Mouse (Mus musculus) right cerebral cortex, adult 2 months (tissue): Measurements from ENCODE around the gene Acadvl.

Experiments
- DNase-seq, 2 experiments: peaks; one replicate each; pipeline ENCODE4 v3.0.0; 2021 to 2022; ENCODE audit warnings: low spot score in 2 of 2

Acadvl gene

DNA sequence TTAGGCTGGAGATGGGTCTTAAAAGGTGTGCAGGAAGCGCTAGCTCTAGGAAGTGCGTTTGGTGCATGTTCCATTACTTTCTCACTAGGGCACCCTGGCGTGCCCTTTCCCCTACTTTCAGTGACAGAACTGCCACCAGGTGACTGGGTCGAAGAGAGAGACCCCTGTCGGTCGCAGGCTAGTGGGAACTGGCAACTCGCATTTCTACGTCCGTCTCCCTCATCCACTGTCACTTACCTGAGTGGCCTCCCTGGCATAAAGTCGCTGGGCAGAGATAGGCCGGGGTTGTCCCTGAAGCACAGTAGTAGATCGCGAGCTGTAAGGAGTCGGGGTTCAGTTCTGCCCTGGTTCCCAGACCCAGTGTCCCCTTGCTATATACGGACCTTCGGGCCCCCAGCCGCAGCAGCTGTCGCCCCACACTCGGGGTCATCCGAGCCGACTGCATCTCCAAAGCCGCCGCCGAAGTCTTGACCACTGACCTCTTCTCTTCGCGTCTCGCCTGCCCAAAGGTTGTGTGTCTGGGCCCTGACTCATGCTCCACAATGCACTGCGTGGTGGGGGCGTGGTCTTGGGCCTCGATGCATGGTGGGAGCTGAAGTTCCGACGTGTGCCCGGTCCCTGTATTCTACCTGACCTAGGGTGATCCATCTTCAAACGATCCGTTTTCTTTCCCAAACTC is at the start of gene Acadvl:
Acadvl (minus strand) TSS at position 532 of the 679 bp plus-strand sequence.
- peak; percentile 87 to 89 for DNase-seq

DNA sequence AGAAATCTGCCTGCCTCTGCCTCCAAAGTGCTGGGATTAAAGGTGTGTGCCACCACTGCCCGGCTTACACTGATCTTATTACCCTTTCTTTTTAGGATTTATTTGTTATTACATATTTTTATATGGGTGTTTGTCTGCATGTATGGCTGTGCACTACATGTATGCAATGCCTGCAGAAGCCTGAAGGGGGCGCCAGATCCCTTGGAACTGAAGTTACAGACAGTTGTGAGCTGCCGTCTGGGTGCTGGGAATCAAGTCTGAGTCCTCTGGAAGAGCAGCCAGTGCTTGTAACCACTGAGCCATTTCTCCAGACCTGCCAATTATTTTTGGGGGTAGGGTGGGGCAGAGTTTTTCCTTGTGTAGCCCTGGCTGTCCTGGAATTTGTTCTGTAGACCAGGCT is 47.8 kb upstream of the Acadvl start:
- DNase-seq: no peak

DNA sequence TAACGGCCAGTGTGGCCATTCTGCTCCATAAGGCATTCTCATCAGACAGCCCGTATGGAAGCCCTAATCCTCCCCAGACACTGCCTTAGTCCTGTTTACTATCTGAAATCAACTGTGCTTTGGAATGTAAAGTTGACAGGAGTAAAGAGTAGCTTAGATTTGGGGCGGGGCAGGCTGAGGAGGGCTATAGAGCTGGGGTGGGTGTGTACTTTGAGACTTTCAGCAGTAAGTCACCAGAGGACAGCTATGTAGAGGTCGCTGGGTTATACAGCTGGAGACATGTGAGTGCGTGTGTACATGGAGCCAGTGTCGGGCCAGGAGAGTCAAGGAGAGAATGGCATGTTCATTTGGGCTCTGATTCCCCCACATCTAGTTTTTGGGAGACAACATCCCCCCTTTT is 44.7 kb upstream of the Acadvl start:
- no peak for DNase-seq

DNA sequence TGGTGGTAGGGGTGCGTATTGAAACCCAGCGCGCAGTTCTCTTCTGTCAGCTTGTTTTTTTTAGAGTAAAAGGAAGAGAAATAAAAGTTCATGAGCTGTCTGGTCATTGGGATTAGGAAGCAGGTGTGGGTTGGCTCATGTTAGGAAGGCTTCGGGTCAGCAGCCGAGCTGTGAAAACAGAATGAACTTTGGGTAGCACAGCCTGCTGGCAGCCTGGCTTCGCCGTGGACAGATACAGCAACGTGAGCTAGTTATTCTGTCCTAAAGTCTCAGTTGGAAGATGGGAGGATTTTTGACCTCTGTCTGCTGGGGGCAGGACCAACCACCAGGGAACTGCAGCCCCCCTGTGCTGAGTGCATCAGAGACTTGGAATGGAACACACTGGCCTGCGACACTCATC is 42.6 kb upstream of the Acadvl start:
- no peak for DNase-seq

DNA sequence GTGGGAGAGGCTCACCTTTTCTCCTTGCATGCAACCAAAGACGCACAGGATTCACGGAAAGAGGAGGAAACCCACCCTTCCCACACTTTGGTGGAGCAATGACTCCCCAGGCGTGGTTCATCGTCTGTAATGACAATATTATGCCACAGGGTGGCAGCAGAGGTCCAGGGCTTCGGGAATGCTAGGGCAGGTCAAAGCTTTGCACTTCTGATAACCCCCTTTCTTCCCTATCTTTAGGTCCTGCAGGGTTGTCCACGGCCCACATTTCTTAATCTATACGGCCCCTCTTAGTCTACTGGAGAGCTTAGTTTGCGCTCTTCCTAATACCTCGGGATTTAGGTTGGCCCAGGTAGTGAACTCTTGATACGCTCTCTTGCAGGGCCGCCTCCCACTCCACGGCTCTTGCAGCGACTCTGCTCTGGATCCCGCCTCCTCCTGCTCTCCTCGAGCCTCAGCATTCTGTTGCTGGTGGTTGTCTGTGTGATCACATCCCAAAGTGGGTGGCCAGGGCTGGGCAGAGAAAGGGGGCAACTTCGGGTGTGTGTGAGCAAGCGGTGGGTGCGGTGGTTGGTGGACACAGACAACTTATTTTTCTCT is 40.5 kb upstream of the Acadvl start:
- DNase-seq: peak; percentile 59 to 81

DNA sequence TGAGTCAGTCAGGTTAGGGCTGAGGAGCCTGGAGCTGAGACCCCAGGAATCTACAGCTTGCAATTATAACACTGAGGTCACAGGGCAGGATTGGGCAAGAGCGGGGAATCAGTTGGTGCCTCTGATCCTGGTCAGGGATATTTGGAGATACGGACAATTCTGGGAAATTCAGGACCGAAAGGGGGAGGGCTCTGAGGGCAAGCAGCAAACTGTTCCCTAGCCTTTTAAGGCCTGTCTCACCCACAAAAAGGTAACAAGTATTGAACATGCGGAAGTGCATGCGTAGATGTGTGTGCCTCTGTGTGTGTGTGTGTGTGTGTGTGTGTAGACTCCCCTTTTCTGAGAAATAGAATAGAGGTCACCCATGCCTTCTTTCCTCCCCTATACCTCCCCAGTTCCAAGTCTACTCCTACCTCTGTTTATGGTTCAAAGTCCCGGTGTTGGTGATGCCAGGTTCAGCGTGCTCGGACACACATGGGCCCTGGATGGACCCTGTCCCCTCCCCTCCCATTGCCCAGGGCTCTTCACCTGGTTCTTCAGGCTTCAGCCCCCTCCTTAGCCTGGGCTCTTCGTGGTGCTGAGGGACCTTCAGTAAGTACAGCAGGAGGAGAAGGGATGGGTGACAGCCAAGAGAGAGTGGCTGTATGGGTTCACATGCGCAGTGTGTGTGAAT is 38.8 kb upstream of the Acadvl start, which contains the start of gene Asgr1:
Asgr1 (plus strand) TSS at position 188 of the 673 bp plus-strand sequence.
- DNase-seq: no peak

DNA sequence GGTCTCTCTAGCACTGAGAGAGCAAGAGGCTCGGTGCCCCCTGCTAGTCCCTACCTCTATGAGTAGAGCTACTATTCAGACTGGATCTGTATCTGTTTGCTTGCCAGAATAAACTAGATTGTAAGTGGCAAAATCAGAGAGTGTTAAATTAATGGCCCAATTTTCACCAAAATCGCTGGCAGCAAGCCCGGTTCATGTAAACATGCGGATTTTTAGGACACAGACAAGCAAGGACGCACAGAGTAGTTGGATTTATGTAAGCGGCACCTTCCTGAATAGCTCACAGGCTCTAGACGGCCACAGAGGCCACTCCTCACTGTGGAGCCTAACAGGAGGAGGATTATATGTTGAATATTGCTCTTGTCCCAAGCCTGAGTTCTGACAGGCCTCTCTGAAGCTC is 37.9 kb upstream of the Acadvl start:
- DNase-seq: no peak

DNA sequence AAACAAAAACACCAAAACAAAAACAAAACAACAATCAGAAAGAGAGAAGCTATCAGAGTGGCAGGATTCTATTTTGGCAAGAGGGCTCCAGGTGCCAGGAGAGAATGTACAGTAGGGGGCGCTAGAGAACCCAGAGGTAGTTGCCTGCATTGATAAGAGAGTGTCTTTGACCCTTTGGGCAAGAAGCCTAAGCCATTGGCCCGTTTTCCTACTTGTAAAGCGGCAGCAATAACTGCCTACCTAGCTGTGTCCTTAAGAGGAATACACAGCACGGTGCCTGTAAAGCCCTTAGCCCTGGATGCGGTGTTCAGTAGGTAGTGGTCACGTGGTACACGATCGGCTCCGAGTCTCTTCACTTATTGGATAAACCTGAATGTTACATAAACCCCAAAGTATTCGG is 34.6 kb upstream of the Acadvl start:
- DNase-seq: peak in 1 of 2 experiments; percentile 49

DNA sequence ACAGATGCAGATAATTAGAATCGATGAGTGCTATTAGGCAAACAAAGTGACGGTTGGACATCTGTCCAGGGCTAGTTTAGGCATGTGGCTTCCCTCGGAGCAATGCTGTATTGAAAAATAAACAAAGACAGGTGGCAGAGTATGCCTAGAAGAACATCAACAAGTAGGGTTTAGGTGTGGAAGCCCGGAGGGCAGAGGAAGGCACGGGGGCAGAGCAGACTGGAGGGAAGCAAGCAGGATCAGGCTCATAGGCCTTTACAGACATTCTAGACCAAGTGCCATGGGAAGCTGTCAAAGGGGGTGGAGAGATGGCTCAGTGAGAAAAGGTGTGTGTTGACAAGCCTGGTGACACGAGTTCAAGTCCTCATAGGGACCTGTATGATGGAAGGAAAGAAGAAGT is 34.2 kb upstream of the Acadvl start:
- DNase-seq: no peak

DNA sequence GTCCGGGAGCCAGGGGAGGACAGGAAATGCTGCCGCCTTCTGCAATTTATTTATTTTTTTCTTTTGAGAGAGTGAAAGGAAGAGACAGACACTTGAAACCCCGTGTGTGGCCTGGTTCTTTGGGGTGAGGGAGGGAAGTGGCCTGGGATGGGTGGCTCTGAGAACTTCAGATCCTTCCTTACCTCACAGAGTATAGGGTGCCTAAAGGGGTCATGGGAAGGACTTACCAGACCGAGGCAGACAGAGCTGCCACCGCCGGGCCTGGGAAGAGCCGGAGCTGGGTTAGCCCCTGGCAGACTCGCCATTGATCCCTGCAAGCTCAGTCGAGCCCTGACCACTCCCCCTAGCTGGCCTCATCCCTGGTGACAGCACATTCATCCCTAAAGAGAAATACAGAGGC is 30.2 kb upstream of the Acadvl start:
- DNase-seq: no peak

DNA sequence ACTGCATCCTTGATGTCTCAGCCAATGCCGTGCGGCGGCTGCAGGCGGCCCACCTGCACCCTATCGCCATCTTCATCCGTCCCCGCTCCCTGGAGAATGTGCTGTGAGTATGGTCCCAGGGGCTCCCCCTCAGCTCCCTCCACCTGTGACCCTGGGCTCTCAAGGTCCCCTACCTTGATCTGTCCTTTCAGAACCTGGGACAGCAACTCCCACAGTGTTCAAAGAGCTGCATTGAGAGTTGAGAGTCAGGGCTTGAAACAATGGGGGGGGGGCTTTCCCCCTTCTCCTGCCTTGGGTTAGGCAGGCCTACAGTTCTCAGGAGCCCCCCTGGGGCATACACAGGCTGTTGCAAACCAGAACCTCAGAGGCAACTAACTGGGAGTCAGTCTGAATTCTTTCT is 28.5 kb upstream of the Acadvl start:
- no peak for DNase-seq

DNA sequence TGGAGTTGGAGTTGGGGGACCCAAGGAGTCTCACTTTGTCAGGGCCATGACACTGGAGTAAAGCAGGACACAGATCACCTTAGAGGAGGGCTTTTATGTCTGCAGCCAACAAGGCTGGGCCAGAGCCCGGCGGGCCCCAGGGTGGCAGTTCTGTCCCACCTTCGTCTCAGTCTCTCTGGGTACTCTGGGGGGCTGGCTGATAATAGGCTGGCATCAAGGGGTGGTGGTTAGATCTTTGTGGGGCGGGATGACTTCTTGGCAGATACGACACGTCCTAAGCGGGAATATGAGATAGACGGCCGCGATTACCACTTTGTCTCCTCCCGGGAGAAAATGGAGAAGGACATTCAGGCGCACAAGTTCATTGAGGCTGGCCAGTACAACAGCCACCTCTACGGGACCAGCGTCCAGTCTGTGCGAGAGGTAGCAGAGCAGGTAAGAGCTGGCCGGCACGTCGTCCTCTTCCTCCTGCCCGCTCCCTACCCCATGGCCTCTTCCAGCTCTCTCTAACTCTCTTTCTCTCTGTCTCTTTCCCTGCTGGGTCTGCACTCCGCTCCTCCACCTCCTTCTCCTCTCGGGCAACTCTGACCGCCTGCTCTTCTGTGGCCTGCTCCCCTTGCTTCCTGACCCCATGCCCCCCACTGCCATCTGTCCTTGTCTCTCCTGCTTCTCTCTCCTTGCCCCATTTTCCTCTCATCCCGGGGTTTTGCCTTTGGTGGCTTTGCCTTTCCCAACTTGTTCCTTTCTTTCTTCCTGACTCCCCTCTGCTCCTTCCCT is 27.3 kb upstream of the Acadvl start:
- DNase-seq: no peak

DNA sequence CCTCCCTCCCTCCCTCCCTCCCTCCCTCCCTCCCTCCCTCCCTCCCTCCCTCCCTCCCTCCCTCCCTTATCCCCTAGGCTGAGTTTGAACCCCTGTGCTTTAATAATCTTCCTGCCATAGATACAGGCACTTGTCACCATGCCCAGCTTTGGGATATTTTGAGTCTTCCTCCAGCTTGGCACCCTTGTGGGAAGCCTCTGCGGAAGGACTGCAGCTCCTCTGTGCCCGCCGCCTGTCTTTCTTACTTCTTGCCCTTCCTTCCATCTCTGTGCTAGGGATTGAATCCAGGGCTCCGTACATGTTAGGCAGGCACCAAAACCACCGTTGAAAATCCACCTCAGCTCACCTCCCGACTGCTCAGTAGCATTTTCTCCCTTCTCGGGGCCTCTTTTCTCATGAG is 25.0 kb upstream of the Acadvl start:
- no peak for DNase-seq

DNA sequence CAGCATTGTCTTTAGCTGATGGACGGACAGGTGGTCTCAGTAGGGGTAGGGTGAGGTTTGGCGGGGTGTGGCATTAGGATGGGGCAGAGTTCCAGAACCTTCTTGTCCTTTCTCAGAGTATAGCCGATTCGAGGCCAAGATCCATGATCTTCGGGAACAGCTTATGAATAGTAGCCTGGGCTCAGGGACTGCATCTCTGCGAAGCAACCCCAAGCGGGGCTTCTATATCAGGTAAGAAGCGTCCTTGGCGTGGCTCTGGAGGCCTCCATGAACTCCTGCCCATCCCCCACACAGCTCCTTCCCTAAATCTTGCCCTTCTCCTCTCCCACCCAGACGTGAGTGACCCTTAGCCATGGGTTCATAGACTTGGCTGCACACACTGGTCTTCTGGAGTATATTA is 24.4 kb upstream of the Acadvl start:
- DNase-seq: no peak

DNA sequence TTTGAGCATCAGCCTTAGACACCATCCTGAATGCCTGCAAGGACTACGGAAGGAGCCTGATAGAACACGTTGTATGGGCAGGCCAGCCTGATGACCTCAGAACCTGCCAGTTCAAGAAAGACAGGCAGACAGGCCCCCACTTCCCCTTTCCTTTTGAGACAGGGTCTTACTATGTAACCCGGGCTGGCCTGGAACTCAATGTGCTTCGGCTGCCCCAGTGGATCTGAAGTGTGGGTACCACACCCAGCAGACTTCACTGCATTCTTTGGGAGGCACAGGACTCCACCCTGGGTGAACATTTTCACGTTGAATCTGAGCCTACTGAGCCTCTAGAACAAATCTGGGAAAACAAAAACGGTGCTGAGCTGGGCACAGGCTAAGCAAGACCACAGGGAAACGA is 23.0 kb upstream of the Acadvl start:
- no peak for DNase-seq

DNA sequence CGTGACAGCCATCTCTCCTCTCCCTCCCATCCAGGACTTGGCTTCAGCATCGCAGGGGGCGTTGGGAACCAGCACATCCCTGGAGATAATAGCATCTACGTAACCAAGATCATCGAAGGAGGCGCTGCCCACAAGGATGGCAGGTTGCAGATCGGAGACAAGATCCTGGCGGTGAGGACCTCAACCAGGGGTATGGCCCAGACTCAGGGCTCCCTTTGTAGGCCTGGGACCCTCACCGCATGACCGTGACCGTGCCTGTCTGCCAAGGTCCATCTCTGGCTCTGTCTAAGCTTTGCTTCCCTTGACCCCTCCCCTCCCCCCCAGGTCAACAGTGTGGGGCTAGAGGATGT is 16.1 kb upstream of the Acadvl start:
- DNase-seq: no peak

DNA sequence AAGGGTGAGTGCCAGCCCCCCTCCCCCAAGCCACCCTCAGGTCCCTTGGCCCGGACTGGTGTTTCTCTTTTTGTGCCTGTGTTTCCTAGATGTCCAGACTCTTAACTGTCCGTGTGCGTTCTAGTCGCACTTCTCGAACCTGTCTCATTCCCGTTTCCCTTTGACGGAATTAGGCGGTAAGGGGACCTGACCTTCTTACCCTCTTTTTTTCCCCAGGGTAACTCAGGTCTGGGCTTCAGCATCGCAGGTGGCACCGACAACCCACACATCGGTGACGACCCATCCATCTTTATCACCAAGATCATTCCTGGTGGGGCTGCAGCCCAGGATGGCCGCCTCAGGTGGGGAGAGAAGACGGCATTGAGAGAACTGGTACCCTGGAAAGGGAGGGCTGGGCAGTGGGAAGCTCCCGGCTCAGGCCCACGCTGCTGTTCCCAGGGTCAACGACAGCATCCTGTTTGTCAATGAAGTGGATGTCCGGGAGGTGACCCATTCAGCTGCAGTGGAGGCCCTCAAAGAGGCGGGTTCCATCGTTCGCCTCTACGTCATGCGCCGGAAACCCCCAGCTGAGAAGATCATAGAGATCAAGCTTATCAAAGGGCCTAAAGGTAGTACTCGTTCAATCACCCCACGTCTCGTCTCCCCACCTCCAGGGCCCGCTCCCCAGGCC is 15.6 kb upstream of the Acadvl start:
- DNase-seq: no peak

DNA sequence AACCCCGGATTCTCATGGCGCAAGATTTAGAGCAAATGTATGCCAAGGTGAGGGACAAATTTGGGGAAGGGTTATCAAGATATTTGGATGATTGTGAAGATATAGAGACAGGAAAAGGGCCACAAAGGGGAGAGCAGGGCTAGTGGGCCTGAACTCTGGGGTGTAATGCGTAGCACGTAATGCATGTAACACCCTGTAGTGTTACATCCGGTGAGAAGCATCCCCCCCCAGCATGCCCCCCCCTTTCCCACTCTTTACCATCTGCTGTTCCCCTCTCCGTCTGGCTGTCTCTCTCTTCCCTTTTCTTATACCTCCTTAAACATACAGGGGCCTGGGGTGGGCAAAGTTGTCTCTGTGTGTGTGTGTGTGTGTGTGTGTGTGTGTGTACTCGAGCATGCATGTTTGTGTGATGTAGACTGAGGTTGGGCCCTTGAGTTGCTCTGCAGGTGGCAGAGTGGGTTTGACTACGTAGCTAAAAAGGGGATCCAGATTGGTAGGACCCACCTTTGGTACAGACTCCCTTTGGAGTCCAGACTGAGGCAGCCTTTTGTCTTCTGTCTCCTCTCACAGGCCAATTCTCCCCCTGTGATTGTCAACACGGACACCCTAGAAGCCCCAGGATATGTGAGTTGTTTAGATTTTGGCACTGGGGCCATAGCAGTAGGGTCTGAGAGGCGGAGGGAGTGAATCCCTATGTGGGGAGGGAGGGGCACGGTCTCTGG is 14.8 kb upstream of the Acadvl start:
- no peak for DNase-seq

DNA sequence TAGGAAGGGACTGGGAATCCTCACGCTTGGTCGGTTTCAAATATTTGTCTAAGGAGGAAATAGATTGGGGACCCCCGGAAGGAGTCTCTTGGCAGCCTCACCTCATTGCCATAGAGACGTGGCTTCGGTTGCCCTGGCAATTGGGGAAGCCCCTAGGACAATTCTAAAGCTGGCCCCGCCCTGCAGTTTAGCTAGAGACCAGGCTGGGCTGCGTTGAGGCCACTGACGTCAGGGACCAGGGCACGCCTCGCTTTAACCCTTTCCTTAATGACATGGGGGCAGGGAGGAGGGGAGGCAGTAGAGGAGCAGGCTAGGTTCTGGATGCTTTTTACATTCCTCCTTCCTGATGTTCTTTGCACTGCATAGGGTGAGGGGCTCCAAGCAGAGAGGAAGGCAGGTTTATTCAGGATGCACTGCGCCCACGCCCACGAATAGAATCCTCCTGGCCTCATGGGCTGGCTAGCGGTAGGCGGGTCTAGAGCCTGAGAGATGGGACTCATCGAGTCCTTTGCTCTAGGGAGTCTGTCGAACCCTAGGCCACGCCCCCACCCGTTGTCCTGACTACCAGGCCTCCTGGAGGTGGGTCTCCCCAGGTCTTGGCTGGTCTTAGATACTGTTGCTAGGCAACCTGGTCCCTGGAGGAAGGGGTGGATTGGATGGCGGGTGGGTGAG is 14.1 kb upstream of the Acadvl start:
- DNase-seq: peak; percentile 87 to 89

DNA sequence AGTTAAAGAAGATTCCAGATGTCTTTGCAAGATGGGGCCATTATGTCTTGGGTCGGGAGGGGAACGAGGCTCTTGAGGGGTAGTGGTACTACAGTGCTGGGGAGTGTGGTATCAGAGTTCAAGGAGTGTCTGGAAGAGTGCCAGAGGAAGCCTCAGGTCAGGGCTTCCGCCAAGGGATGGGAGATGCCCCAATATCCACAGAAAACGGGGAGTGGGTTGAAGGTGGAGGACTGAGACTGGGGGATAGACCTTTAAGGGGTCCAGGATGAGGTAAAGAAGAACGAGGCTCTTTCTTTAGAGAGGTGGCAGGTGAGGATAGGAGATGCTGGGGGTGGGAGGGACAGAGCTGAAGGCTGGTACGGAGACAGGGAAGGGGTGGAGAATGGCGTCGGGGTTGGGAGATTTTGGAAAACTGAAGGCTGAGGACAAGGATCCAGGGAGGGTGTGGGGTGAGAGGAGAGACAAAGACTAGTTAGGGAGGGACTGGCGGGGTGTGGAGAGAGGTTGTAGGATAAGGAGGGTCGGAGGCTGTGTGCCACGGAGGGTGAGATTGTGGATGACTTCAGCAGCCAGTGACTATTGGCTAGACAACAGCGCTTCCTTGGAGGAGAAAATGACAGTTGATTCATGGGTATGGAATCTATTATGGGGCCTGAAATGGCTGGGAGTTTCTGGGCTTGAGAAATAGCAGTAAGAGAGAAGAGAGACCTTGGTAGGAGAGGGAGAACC is 13.4 kb upstream of the Acadvl start:
- DNase-seq: no peak
